Mouse (Mus musculus) forebrain, postnatal 0 days (tissue): Measurements from ENCODE around the gene Dedd2. TPM values are rescaled to one million over a fixed set of nuclear protein-coding genes. Genes with fewer than 3 reads are reported as not detected.

ENCODE experiments used
- ATAC-seq: fragments of 200-750 bp; cut with Nextera tagmentation; 2 replicates; pipeline ENCODE4 v1.8.0; 2017; ENCODE audit warnings: mild to moderate bottlenecking, moderate library complexity
- DNase-seq: peaks from one replicate; pipeline ENCODE4 v3.0.0-alpha.2; 2015
- H3K27ac ChIP-seq: fragments of 300-500 bp; sonication (generic); 2 replicates; pipeline ENCODE4 v1.5.1; 2014; ENCODE audit warnings: low read depth, mild to moderate bottlenecking, antibody characterized with exemption, low read length, moderate library complexity, mixed read lengths
- H3K27me3 ChIP-seq: fragments of 300-500 bp; sonication (generic); 2 replicates; pipeline ENCODE4 v1.6.1; 2014; ENCODE audit warnings: mild to moderate bottlenecking, low read length, mixed read lengths; ENCODE audit not compliant: insufficient read depth
- H3K36me3 ChIP-seq: fragments of 300-500 bp; sonication (generic); 2 replicates; pipeline ENCODE4 v1.6.1; 2014; ENCODE audit warnings: mild to moderate bottlenecking, moderate library complexity; ENCODE audit not compliant: insufficient read depth
- H3K4me1 ChIP-seq: fragments of 300-500 bp; sonication (generic); 2 replicates; pipeline ENCODE4 v1.6.1; 2014; ENCODE audit warnings: antibody characterized with exemption; ENCODE audit not compliant: insufficient read depth
- H3K4me2 ChIP-seq: fragments of 300-500 bp; sonication (generic); 2 replicates; pipeline ENCODE4 v1.6.1; 2014; ENCODE audit warnings: low read depth, mild to moderate bottlenecking, moderate library complexity
- H3K4me3 ChIP-seq: fragments of 300-500 bp; sonication (generic); 2 replicates; pipeline ENCODE4 v1.5.1; 2014; ENCODE audit warnings: low read depth, low read length, mixed read lengths
- H3K9ac ChIP-seq: fragments of 300-500 bp; sonication (generic); 2 replicates; pipeline ENCODE4 v1.6.1; 2014; ENCODE audit warnings: mild to moderate bottlenecking
- H3K9me3 ChIP-seq: fragments of 300-500 bp; sonication (generic); 2 replicates; pipeline ENCODE4 v1.6.1; 2016; ENCODE audit warnings: low read length
- CTCF ChIP-seq: sonication (generic); IDR thresholded peaks from 2 replicates; pipeline ENCODE4 v1.5.1; 2016; ENCODE audit warnings: antibody characterized with exemption, control low read depth, low read depth
- WGBS: fragments of 180-500 bp; shearing (Covaris S2); extraction: QIAGEN DNeasy Blood & Tissue Kit; methylation state at CpG from one replicate; pipeline ENCODE4 v1.1.7; 2014; 5-methylcytosine and 5-hydroxymethylcytosine counted together
- microRNA-seq, 2 experiments: library from miRNA; unstranded; fragments of <30 nt; microRNA quantifications; one replicate each; pipeline ENCODE4; 2016
- polyA plus RNA-seq: library from polyadenylated mRNA; unstranded; fragments of >200 nt; fragmentation: Nextera tagmentation; extraction: Ambion mirVana; gene quantifications from 2 replicates; pipeline ENCODE4 v1.2.1, GENCODE M21; 2015
- total RNA-seq: library from RNA; depleted of rRNA; stranded (reverse); fragments of >200 nt; gene quantifications from 2 replicates; pipeline ENCODE4 v1.2.3, GENCODE M21; 2014; rRNA removed

Gene Dedd2
- total and polyA plus RNA-seq, 2 experiments from 2014 or later: 17.3 to 23.4 TPM

GRCm38 (mm10) chr7:25155469-25156157 is 64.8 kb downstream of the Dedd2 start:
- Histone ChIP-seq H3K9me3 (no peaks in the 10 kb centered on the region), H3K4me3 (no peak overlapping the region), H3K4me1 (peaks cover 24% of the 10 kb centered on the region), H3K4me2 (no peak overlapping the region), H3K9ac (no peak overlapping the region), H3K27ac (no peak overlapping the region), H3K27me3 (no peaks in the 10 kb centered on the region), H3K36me3 (peaks cover 8% of the 10 kb centered on the region; the same call in 1 of the 2 replicates)
- TF ChIP-seq CTCF: no peak
- 29% methylated on average over 17 of the region's 17 CpGs for WGBS
- ATAC-seq (no peak), DNase-seq (no peak)

- no peak for ATAC-seq
- Histone ChIP-seq H3K27me3 (no peaks in the 10 kb centered on the region), H3K9me3 (no peaks in the 10 kb centered on the region), H3K4me2 (no peak overlapping the region), H3K9ac (no peak overlapping the region), H3K4me1 (peaks cover 27% of the 10 kb centered on the region), H3K27ac (peak overlapping the region; percentile 21; the same call in 1 of the 2 replicates), H3K36me3 (peaks cover 8% of the 10 kb centered on the region; the same call in 1 of the 2 replicates), H3K4me3 (no peak overlapping the region)
- 58% methylated on average over 4 of the region's 4 CpGs for WGBS
- DNase-seq: no peak
- TF ChIP-seq CTCF: no peak
Measured at GRCm38 (mm10) chr7:25154648-25155047, 65.8 kb downstream of the Dedd2 start.

- no peak for ATAC-seq
- Histone ChIP-seq H3K36me3 (peaks cover 7% of the 10 kb centered on the region; the same call in 1 of the 2 replicates), H3K27ac (0 out of 2 replicates have a peak overlapping the region, but pooled peaks have one; percentile 21), H3K9ac (no peak overlapping the region), H3K4me1 (peaks cover 27% of the 10 kb centered on the region), H3K4me3 (no peak overlapping the region), H3K27me3 (no peaks in the 10 kb centered on the region), H3K4me2 (no peak overlapping the region), H3K9me3 (no peaks in the 10 kb centered on the region)
- WGBS: 30% methylated on average over 7 of the region's 7 CpGs
- no peak for DNase-seq
- TF ChIP-seq CTCF: no peak
Measured at GRCm38 (mm10) chr7:25153841-25154240, 66.6 kb downstream of the Dedd2 start.

- Histone ChIP-seq H3K27me3 (no peaks in the 10 kb centered on the region), H3K4me3 (no peak overlapping the region), H3K27ac (peak overlapping the region; percentile 29; the same call in 1 of the 2 replicates), H3K36me3 (peaks cover 8% of the 10 kb centered on the region), H3K4me2 (peak overlapping the region; percentile 26), H3K4me1 (peaks cover 27% of the 10 kb centered on the region), H3K9me3 (no peaks in the 10 kb centered on the region), H3K9ac (peak overlapping the region; percentile 22; the same call in 1 of the 2 replicates)
- ATAC-seq: peak; percentile 30; the same call in 1 of the 2 replicates
- WGBS: 8% methylated on average over 10 of the region's 10 CpGs
- no peak for TF ChIP-seq CTCF
- DNase-seq: peak; percentile 56
Measured at GRCm38 (mm10) chr7:25151916-25152556, 68.4 kb downstream of the Dedd2 start.

GRCm38 (mm10) chr7:25151009-25151408 is 69.4 kb downstream of the Dedd2 start:
- Histone ChIP-seq H3K9ac (peak overlapping the region; percentile 18; the same call in 1 of the 2 replicates), H3K4me1 (peaks cover 27% of the 10 kb centered on the region), H3K27ac (no peak overlapping the region; the same call in 1 of the 2 replicates), H3K4me3 (no peak overlapping the region), H3K36me3 (peaks cover 4% of the 10 kb centered on the region; the same call in 1 of the 2 replicates), H3K4me2 (peak overlapping the region; percentile 5; the same call in 1 of the 2 replicates), H3K9me3 (no peaks in the 10 kb centered on the region), H3K27me3 (no peaks in the 10 kb centered on the region)
- WGBS: 7% methylated on average over 7 of the region's 7 CpGs
- ATAC-seq (no peak), DNase-seq (no peak)
- TF ChIP-seq CTCF: no peak

GRCm38 (mm10) chr7:25150151-25150663 is 70.2 kb downstream of the Dedd2 start:
- H3K9ac ChIP-seq: peak overlapping the region; percentile 18

More at GRCm38 (mm10) chr7:25150151-25150663, 70.2 kb downstream of the Dedd2 start:
- Histone ChIP-seq H3K4me3 (no peak overlapping the region), H3K27ac (no peak overlapping the region), H3K36me3 (peaks cover 4% of the 10 kb centered on the region; the same call in 1 of the 2 replicates), H3K9me3 (no peaks in the 10 kb centered on the region), H3K4me2 (peak overlapping the region; percentile 15; the same call in 1 of the 2 replicates), H3K27me3 (no peaks in the 10 kb centered on the region), H3K4me1 (peaks cover 27% of the 10 kb centered on the region)
- DNase-seq (no peak), ATAC-seq (peak; percentile 28; the same call in 1 of the 2 replicates)
- 6% methylated on average over 12 of the region's 18 CpGs for WGBS
- no peak for TF ChIP-seq CTCF

Small RNAs within 50 kb of the gene (microRNA-seq; reads per million reads assigned to microRNA genes)
- 0.12 to 1.2 reads per million in 2 experiments for gene Mir7048

Other genes with a start within 250 kb of the Dedd2 start
- gene Rabac1, start 247.9 kb downstream of the Dedd2 start, total RNA-seq: 359 and 362 TPM in 2 replicates
- gene Rabac1, start 247.9 kb downstream of the Dedd2 start, polyA plus RNA-seq: 393 and 448 TPM in 2 replicates
- gene Atp1a3, start 214.7 kb downstream of the Dedd2 start, total RNA-seq: 204 and 256 TPM in 2 replicates
- 432 and 535 TPM in 2 replicates for gene Atp1a3, start 214.7 kb downstream of the Dedd2 start, polyA plus RNA-seq
- gene Grik5, start 148.3 kb downstream of the Dedd2 start, total RNA-seq: 94.1 and 106 TPM in 2 replicates
- gene Grik5, start 148.3 kb downstream of the Dedd2 start, polyA plus RNA-seq: 10.2 and 15.8 TPM in 2 replicates
- gene Zfp574, start 148.0 kb downstream of the Dedd2 start, total RNA-seq: 25.4 and 31.5 TPM in 2 replicates
- 30.6 and 33.0 TPM in 2 replicates for gene Zfp574, start 148.0 kb downstream of the Dedd2 start, polyA plus RNA-seq
- gene Pou2f2, start 40.9 kb downstream of the Dedd2 start, total RNA-seq: 5.8 and 6.0 TPM in 2 replicates
- gene Pou2f2, start 40.9 kb downstream of the Dedd2 start, polyA plus RNA-seq: 9.8 and 21.2 TPM in 2 replicates
- gene Zfp526, start 810 bp upstream of the Dedd2 start, total RNA-seq: 5.0 and 8.3 TPM in 2 replicates
- 0.59 and 0.98 TPM in 2 replicates for gene Zfp526, start 810 bp upstream of the Dedd2 start, polyA plus RNA-seq
- 150 and 154 TPM in 2 replicates for gene Gsk3a, start 17.2 kb upstream of the Dedd2 start, total RNA-seq
- 21.0 and 21.5 TPM in 2 replicates for gene Gsk3a, start 17.2 kb upstream of the Dedd2 start, polyA plus RNA-seq
- gene Erf, start 30.1 kb upstream of the Dedd2 start, total RNA-seq: 11.8 and 16.5 TPM in 2 replicates
- 3.7 and 4.5 TPM in 2 replicates for gene Erf, start 30.1 kb upstream of the Dedd2 start, polyA plus RNA-seq
- 119 and 121 TPM in 2 replicates for gene Cic, start 47.1 kb upstream of the Dedd2 start, total RNA-seq
- 25.4 and 31.3 TPM in 2 replicates for gene Cic, start 47.1 kb upstream of the Dedd2 start, polyA plus RNA-seq
- 407 and 461 TPM in 2 replicates for gene Pafah1b3, start 77.4 kb upstream of the Dedd2 start, total RNA-seq
- 517 and 583 TPM in 2 replicates for gene Pafah1b3, start 77.4 kb upstream of the Dedd2 start, polyA plus RNA-seq
- gene Prr19, start 80.8 kb upstream of the Dedd2 start, total RNA-seq: 2.1 and 2.5 TPM in 2 replicates
- gene Prr19, start 80.8 kb upstream of the Dedd2 start, polyA plus RNA-seq: 2.6 and 3.5 TPM in 2 replicates
- gene Tmem145, start 85.5 kb upstream of the Dedd2 start, total RNA-seq: 55.9 and 63.2 TPM in 2 replicates
- 46.7 and 68.0 TPM in 2 replicates for gene Tmem145, start 85.5 kb upstream of the Dedd2 start, polyA plus RNA-seq
- 50.5 and 67.8 TPM in 2 replicates for gene Megf8, start 96.5 kb upstream of the Dedd2 start, total RNA-seq
- gene Megf8, start 96.5 kb upstream of the Dedd2 start, polyA plus RNA-seq: 8.7 and 12.8 TPM in 2 replicates
- not detected in 2 replicates for gene Cnfn, start 149.1 kb upstream of the Dedd2 start, total RNA-seq
- not detected in 2 replicates for gene Cnfn, start 149.1 kb upstream of the Dedd2 start, polyA plus RNA-seq
- gene Lipe, start 178.1 kb upstream of the Dedd2 start, total RNA-seq: 8.8 and 14.8 TPM in 2 replicates
- gene Lipe, start 178.1 kb upstream of the Dedd2 start, polyA plus RNA-seq: 6.7 and 8.0 TPM in 2 replicates
- not detected in 2 replicates for gene Cxcl17, start 192.3 kb upstream of the Dedd2 start, total RNA-seq
- gene Cxcl17, start 192.3 kb upstream of the Dedd2 start, polyA plus RNA-seq: 0.35 TPM in 1 of 2 replicates, not detected in the other